Mouse (Mus musculus): ENCODE measurements around the gene Btrc.

DNA sequence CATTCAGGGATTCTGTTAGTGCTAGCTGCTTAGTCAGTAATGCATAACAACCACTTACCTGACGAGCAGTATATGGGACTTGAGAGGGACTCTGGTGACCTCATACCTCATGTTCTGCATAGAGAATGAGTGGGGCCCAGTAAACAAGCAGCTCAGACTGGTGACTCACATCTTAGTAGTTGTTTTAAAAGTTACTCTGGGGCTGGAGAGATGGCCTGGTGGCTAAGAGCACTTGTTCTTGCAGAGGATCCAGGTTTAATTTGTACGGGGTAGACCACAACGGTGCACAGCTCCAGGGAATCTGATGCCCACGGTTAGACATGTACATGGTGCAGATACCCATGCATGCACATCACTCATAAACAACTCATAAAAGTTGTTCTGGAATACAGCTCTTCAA is 117.4 kb downstream of the Btrc start:
- TF ChIP-seq TBP (IDR thresholded peaks at IDR 0.05; ENCODE audit: low read depth, low read length) (no peak), MEF2A (IDR thresholded peaks at IDR 0.05; ENCODE audit: extremely low read depth, insufficient replicate concordance, low read depth, low read length, poor library complexity, severe bottlenecking) (no peak), POLR2AphosphoS5 (IDR thresholded peaks at IDR 0.05; ENCODE audit: borderline replicate concordance, low read depth, low read length) (no peak), EP300 (IDR thresholded peaks at IDR 0.05; ENCODE audit: low read depth in 1 of 2, low read length in 2 of 2) (no peak), MXI1 (IDR thresholded peaks at IDR 0.05; ENCODE audit: low read depth, low read length) (no peak), NRF1 (IDR thresholded peaks at IDR 0.05; ENCODE audit: insufficient read depth, low read depth, low read length, poor library complexity, severe bottlenecking) (no peak), CTCF (IDR thresholded peaks at IDR 0.05 in 2 of 3, conservative IDR thresholded peaks at IDR 0.05 in 1 of 3; ENCODE audit: control insufficient read depth in 1 of 3, insufficient read depth in 1 of 3, low read depth in 2 of 3, low read length in 3 of 3, poor library complexity in 1 of 3, severe bottlenecking in 1 of 3) (no peak)
